Mouse (Mus musculus): ENCODE data around the gene Prr15. TPM values are rescaled to one million over a fixed set of nuclear protein-coding genes. Genes with fewer than 3 reads are reported as not detected.

Prr15 gene
- polyA plus RNA-seq, 1 experiment = 166 TPM

DNA sequence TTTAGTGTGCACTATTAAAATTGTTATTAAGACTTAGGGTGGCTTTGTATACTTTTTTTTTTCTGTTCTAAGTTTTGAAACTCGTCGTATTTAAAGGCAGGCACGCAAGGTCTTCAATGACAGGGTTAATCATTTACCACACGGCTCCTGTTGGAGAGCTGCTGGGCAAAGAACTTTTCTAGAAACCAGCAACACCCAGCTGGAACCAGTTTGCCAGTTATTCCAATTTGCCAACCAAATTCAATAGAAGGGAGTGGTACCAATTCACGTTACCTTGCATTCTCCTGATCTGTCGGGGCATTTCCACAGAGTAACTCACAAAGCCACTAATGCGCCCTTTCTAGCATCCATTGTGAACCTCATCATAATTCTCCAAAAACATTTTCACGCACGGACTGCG lies 4.5 kb downstream of the Prr15 start:
- TF ChIP-seq POLR2A (IDR thresholded peaks at IDR 0.05; ENCODE audit: low read depth, low read length) (no peak), CTCF (IDR thresholded peaks at IDR 0.05; ENCODE audit: extremely low read depth, insufficient read length, insufficient replicate concordance, low read depth, low read length) (no peak)
- Histone ChIP-seq H3K27me3 (ENCODE audit: control insufficient read depth, insufficient read depth, low read length) (no peaks in the 10 kb centered on the region), H3K4me1 (ENCODE audit: control insufficient read depth, insufficient read depth, insufficient read length, low read length) (peaks cover 21% of the 10 kb centered on the region), H3K4me3 (ENCODE audit: low read depth, low read length) (peak overlapping the region; percentile 58), H3K36me3 (ENCODE audit: control insufficient read depth, insufficient read depth, low read length) (peaks cover 25% of the 10 kb centered on the region), H3K27ac (ENCODE audit: insufficient read depth, low read depth, low read length) (peak overlapping the region; percentile 94)
- WGBS = 37% methylated on average over 10 of the region's 10 CpGs

DNA sequence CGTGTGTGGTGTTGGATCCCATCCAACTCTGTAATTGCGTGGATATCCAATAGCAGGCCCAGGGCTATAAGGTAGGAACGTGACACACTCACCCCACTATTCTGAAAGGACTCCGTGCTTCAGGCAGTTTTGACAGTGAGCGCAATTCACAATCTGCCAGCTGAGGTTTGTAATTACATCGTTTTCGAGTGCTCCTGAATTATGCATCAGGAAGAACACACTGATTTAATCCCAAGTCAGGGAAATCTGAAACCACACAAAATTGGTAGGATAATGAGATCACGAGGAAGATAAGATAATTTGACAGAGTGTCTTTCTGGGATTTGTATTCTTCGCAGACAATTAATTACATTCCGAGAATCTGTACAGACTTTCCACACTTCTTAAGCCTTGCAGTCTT lies 6.1 kb downstream of the Prr15 start:
- no peak for TF ChIP-seq POLR2A (IDR thresholded peaks at IDR 0.05; ENCODE audit: low read depth, low read length)
- TF ChIP-seq CTCF (IDR thresholded peaks at IDR 0.05; ENCODE audit: extremely low read depth, insufficient read length, insufficient replicate concordance, low read depth, low read length) = no peak
- no peak overlapping the region for H3K4me3 ChIP-seq (ENCODE audit: low read depth, low read length)
- peaks cover 31% of the 10 kb centered on the region for H3K36me3 ChIP-seq (ENCODE audit: control insufficient read depth, insufficient read depth, low read length)
- H3K27ac ChIP-seq (ENCODE audit: insufficient read depth, low read depth, low read length) = peak overlapping the region; percentile 85
- 33% methylated on average over 10 of the region's 10 CpGs for WGBS
- no peaks in the 10 kb centered on the region for H3K27me3 ChIP-seq (ENCODE audit: control insufficient read depth, insufficient read depth, low read length)
- peaks cover 17% of the 10 kb centered on the region for H3K4me1 ChIP-seq (ENCODE audit: control insufficient read depth, insufficient read depth, insufficient read length, low read length)

- Histone ChIP-seq H3K4me3 (ENCODE audit: low read depth, low read length) (peak overlapping the region; percentile 19; the same call in 1 of the 2 replicates), H3K27me3 (ENCODE audit: control insufficient read depth, insufficient read depth, low read length) (no peaks in the 10 kb centered on the region), H3K27ac (ENCODE audit: insufficient read depth, low read depth, low read length) (peak overlapping the region; percentile 81), H3K4me1 (ENCODE audit: control insufficient read depth, insufficient read depth, insufficient read length, low read length) (peaks cover 17% of the 10 kb centered on the region), H3K36me3 (ENCODE audit: control insufficient read depth, insufficient read depth, low read length) (peaks cover 31% of the 10 kb centered on the region)
- no peak for TF ChIP-seq POLR2A (IDR thresholded peaks at IDR 0.05; ENCODE audit: low read depth, low read length)
- no peak for TF ChIP-seq CTCF (IDR thresholded peaks at IDR 0.05; ENCODE audit: extremely low read depth, insufficient read length, insufficient replicate concordance, low read depth, low read length)
- 23% methylated on average over 8 of the region's 8 CpGs for WGBS
Measured at GRCm38 (mm10) chr6:54332203-54332602, 6.6 kb downstream of the Prr15 start.

GRCm38 (mm10) chr6:54333116-54333651 lies 7.5 kb downstream of the Prr15 start:
- TF ChIP-seq CTCF (IDR thresholded peaks at IDR 0.05; ENCODE audit: extremely low read depth, insufficient read length, insufficient replicate concordance, low read depth, low read length) = no peak
- TF ChIP-seq POLR2A (IDR thresholded peaks at IDR 0.05; ENCODE audit: low read depth, low read length) = no peak
- H3K36me3 ChIP-seq (ENCODE audit: control insufficient read depth, insufficient read depth, low read length) = peaks cover 31% of the 10 kb centered on the region
- peak overlapping the region; percentile 18; the same call in 1 of the 2 replicates for H3K4me3 ChIP-seq (ENCODE audit: low read depth, low read length)
- H3K27me3 ChIP-seq (ENCODE audit: control insufficient read depth, insufficient read depth, low read length) = no peaks in the 10 kb centered on the region
- peak overlapping the region; percentile 79 for H3K27ac ChIP-seq (ENCODE audit: insufficient read depth, low read depth, low read length)
- WGBS = 54% methylated on average over 11 of the region's 11 CpGs
- peaks cover 17% of the 10 kb centered on the region for H3K4me1 ChIP-seq (ENCODE audit: control insufficient read depth, insufficient read depth, insufficient read length, low read length)

GRCm38 (mm10) chr6:54333652-54334396 lies 8.2 kb downstream of the Prr15 start:
- H3K4me3 ChIP-seq (ENCODE audit: low read depth, low read length) = no peak overlapping the region
- no peaks in the 10 kb centered on the region for H3K27me3 ChIP-seq (ENCODE audit: control insufficient read depth, insufficient read depth, low read length)
- peaks cover 27% of the 10 kb centered on the region for H3K36me3 ChIP-seq (ENCODE audit: control insufficient read depth, insufficient read depth, low read length)
- H3K27ac ChIP-seq (ENCODE audit: insufficient read depth, low read depth, low read length) = peak overlapping the region; percentile 79
- 20% methylated on average over 9 of the region's 9 CpGs for WGBS
- H3K4me1 ChIP-seq (ENCODE audit: control insufficient read depth, insufficient read depth, insufficient read length, low read length) = peaks cover 17% of the 10 kb centered on the region
- TF ChIP-seq POLR2A (IDR thresholded peaks at IDR 0.05; ENCODE audit: low read depth, low read length) = peak; percentile 19; the same call in 1 of the 2 replicates
- no peak for TF ChIP-seq CTCF (IDR thresholded peaks at IDR 0.05; ENCODE audit: extremely low read depth, insufficient read length, insufficient replicate concordance, low read depth, low read length)

GRCm38 (mm10) chr6:54337321-54337720 lies 11.7 kb downstream of the Prr15 start:
- 94% methylated on average over 6 of the region's 6 CpGs for WGBS
- TF ChIP-seq POLR2A (IDR thresholded peaks at IDR 0.05; ENCODE audit: low read depth, low read length) = no peak
- TF ChIP-seq CTCF (IDR thresholded peaks at IDR 0.05; ENCODE audit: extremely low read depth, insufficient read length, insufficient replicate concordance, low read depth, low read length) = no peak

DNA sequence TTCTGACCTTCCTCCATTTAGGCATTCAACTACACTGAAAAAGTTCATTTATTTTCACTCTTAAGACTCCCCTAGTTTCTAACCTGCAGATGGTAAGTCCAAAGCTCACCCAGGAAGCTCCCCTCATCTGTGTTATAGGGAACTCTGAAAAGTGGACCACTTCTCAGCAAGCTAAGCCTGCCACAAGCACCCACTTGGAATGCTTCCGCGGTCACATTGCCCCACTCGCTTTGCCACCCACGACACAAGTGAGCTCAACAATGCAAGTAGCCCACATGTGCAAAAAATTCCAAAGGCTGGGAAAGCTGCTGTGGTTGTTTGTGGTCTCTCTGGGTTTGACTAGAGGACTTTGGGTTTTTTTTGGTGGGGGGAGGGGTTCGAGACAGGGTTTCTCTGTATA lies 15.5 kb downstream of the Prr15 start:
- TF ChIP-seq CTCF (IDR thresholded peaks at IDR 0.05; ENCODE audit: extremely low read depth, insufficient read length, insufficient replicate concordance, low read depth, low read length) = no peak
- no peak for TF ChIP-seq POLR2A (IDR thresholded peaks at IDR 0.05; ENCODE audit: low read depth, low read length)
- WGBS = 93% methylated on average over 5 of the region's 5 CpGs
- Histone ChIP-seq H3K4me1 (ENCODE audit: control insufficient read depth, insufficient read depth, insufficient read length, low read length) (peaks cover 2% of the 10 kb centered on the region; the same call in 1 of the 2 replicates), H3K4me3 (ENCODE audit: low read depth, low read length) (no peak overlapping the region), H3K27ac (ENCODE audit: insufficient read depth, low read depth, low read length) (no peak overlapping the region), H3K36me3 (ENCODE audit: control insufficient read depth, insufficient read depth, low read length) (peaks cover 4% of the 10 kb centered on the region; the same call in 1 of the 2 replicates), H3K27me3 (ENCODE audit: control insufficient read depth, insufficient read depth, low read length) (no peaks in the 10 kb centered on the region)

More at GRCm38 (mm10) chr6:54337321-54337720, 11.7 kb downstream of the Prr15 start:
- Histone ChIP-seq H3K27ac (ENCODE audit: insufficient read depth, low read depth, low read length) (no peak overlapping the region), H3K36me3 (ENCODE audit: control insufficient read depth, insufficient read depth, low read length) (peaks cover 9% of the 10 kb centered on the region), H3K4me3 (ENCODE audit: low read depth, low read length) (no peak overlapping the region), H3K27me3 (ENCODE audit: control insufficient read depth, insufficient read depth, low read length) (no peaks in the 10 kb centered on the region), H3K4me1 (ENCODE audit: control insufficient read depth, insufficient read depth, insufficient read length, low read length) (peaks cover 13% of the 10 kb centered on the region)
